Mouse (Mus musculus) urinary bladder, postnatal 4 days (tissue): ENCODE data around the gene Kat7.

Experiments
- DNase-seq, 2 experiments: peaks; one replicate each; pipeline ENCODE4 v3.0.0; 2021 to 2022; ENCODE audit warnings: low spot score in 2 of 2

Gene Kat7

DNA sequence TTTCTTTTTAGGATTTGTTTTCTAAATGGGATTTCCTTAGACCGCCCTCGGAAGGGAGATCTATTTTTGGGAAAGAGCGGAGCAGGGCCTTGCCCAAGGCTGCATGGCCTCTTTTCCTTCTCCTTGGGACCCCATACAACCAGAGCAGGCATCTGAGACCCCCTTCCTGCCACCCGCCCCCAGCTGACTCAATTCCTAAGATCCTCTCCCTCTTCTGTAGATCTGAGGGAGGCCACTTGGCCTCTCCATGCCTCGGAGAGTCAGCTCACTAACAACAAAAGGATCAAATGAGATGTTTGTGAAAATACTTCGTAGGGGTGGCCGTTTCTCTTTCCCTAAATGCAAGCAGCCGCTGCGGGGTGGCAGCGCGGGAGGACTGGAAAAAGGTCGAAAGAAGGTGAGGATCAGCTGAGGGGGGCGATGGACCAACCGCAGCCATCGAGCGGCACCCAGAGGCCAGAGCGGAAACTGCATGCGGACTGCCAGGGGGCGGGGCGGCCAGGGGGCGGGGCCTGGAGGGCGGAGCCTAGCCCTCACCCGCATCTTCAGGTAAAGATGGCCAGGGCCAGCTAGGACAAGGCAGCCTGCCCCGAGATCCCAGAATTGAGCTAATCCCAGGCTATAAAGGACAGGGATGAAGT, 78.2 kb downstream of the Kat7 start:
- DNase-seq = peak; percentile 58 to 79

DNA sequence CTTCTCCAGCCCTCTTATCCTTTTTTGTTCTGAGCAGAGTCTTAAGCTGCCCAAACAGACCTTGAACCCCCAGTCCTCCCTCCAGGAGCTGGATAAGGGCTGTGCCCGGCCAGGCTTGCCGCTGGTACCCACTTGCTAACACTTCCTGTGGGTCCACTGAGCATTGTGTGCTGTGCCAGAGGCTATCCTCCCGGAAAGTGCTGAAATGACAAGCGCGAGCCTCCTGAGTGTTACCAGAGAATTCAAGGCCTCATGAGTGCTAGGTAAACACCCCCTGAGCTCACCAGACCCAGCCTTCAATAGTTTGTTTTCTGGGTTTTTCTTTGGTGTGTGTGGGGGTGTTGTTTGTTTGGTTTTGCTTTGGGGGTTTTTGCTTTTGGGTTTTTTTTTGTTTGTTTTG, 82.6 kb downstream of the Kat7 start:
- DNase-seq = no peak

DNA sequence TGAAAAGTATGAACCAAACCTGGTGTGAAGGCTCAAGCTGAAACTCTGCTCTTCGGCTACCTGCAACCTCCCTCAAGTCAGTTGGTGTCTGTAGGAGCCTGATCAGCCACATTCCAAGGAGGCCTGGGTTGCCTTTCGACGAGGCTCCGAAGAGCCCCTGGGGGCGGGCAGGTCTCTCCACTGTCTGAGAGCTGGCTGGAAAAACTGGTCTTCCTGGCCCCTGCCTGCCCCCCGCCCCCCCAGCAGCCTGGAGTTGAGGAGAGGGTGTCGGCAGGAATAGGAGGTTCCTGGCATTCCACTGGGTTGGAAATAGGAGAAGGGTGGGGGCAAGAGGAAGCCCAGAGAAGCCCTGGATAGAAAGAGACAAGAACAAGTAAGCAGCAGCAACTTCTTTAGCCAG, 84.6 kb downstream of the Kat7 start:
- no peak for DNase-seq
